Mouse (Mus musculus) stomach, embryonic 16.5 days (tissue): ENCODE results near the gene Cxcr3. TPM values are rescaled to one million over a fixed set of nuclear protein-coding genes. Genes with fewer than 3 reads are reported as not detected.

Experiments
- ATAC-seq: fragments of 200-750 bp; cut with Nextera tagmentation; 2 replicates; pipeline ENCODE4 v1.8.0; 2017; ENCODE audit warnings: moderate number of reproducible peaks, moderate TSS enrichment; ENCODE audit not compliant: insufficient read depth, low FRiP score
- H3K27ac ChIP-seq: fragments of 300-500 bp; sonication (generic); 2 replicates; pipeline ENCODE4 v1.5.1; 2014; ENCODE audit warnings: low read length
- H3K27me3 ChIP-seq: fragments of 300-500 bp; sonication (generic); 2 replicates; pipeline ENCODE4 v1.6.1; 2014; ENCODE audit warnings: low read length, control low read depth, mixed read lengths; ENCODE audit not compliant: control insufficient read depth, insufficient read depth
- H3K36me3 ChIP-seq: fragments of 300-500 bp; sonication (generic); 2 replicates; pipeline ENCODE4 v1.6.1; 2014; ENCODE audit warnings: low read length; ENCODE audit not compliant: control insufficient read depth, insufficient read depth
- H3K4me1 ChIP-seq: fragments of 300-500 bp; sonication (generic); 2 replicates; pipeline ENCODE4 v1.6.1; 2014; ENCODE audit warnings: low read length, control low read depth, mixed read lengths; ENCODE audit not compliant: control insufficient read depth, insufficient read depth
- H3K4me2 ChIP-seq: fragments of 300-500 bp; sonication (generic); 2 replicates; pipeline ENCODE4 v1.6.1; 2014; ENCODE audit warnings: low read depth, low read length, mixed read lengths
- H3K4me3 ChIP-seq: fragments of 300-500 bp; sonication (generic); replicated peaks from 2 replicates; pipeline ENCODE4 v1.5.1; 2014; ENCODE audit warnings: mild to moderate bottlenecking, low read length
- H3K9ac ChIP-seq: fragments of 300-500 bp; sonication (generic); 2 replicates; pipeline ENCODE4 v1.6.1; 2014; ENCODE audit warnings: low read length
- H3K9me3 ChIP-seq: fragments of 300-500 bp; sonication (generic); replicated peaks from 2 replicates; pipeline ENCODE4 v1.6.1; 2016; ENCODE audit warnings: low read length, control low read depth; ENCODE audit not compliant: control insufficient read depth
- WGBS: fragments of 180-500 bp; shearing (Covaris S2); extraction: QIAGEN DNeasy Blood & Tissue Kit; methylation state at CpG from one replicate; pipeline ENCODE4 v1.1.7; 2014; 5-methylcytosine and 5-hydroxymethylcytosine counted together
- polyA plus RNA-seq: library from polyadenylated mRNA; unstranded; fragments of >200 nt; fragmentation: Nextera tagmentation; extraction: Ambion mirVana; gene quantifications from 2 replicates; pipeline ENCODE4 v1.2.1, GENCODE M21; 2015

Cxcr3 gene
- 0.47 and 0.52 TPM in 2 replicates for polyA plus RNA-seq

GRCm38 (mm10) chrX:101733828-101734319 lies at the start of gene Cxcr3:
Cxcr3 (minus strand) TSS chrX:101734269.
- Histone ChIP-seq H3K9me3 (no peaks in the 10 kb centered on the region), H3K4me3 (no peak within 1 kb of the TSS), H3K27ac (no peak within 1 kb of the TSS), H3K27me3 (peaks cover 3% of the 10 kb centered on the region; the same call in 1 of the 2 replicates), H3K4me2 (no peak within 1 kb of the TSS), H3K9ac (no peak within 1 kb of the TSS), H3K4me1 (no peaks in the 10 kb centered on the region), H3K36me3 (no peaks in the 10 kb centered on the region)
- no peak for ATAC-seq
- 70% methylated on average over 11 of the region's 11 CpGs for WGBS

DNA sequence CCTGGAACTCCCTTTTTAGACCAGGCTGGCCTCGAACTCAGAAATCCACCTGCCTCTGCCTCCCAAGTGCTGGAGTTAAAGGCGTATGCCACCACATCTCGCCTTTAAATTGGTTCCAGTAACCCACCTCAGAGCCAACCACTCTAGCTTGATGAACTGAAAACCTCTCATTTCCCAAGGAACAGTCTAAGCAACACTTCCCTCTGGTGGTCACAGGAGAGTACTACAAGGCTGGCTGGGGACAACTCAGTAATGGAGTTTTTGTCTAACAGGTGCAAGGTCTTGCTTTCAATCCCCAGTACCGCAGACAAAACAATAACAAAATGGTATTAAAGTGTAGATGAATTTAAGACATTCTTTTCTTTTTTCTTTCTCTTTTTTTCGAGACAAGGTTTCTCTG lies 38.0 kb upstream of the Cxcr3 start:
- WGBS, result 35% methylated on average over 5 of the region's 5 CpGs
- ATAC-seq, result no peak
- H3K9me3 ChIP-seq, result no peaks in the 10 kb centered on the region
- H3K36me3 ChIP-seq, result no peaks in the 10 kb centered on the region
- no peaks in the 10 kb centered on the region for H3K4me1 ChIP-seq
- H3K9ac ChIP-seq, result no peak overlapping the region
- H3K27me3 ChIP-seq, result no peaks in the 10 kb centered on the region; the same call in 1 of the 2 replicates
- H3K27ac ChIP-seq, result no peak overlapping the region
- H3K4me2 ChIP-seq, result no peak overlapping the region
- H3K4me3 ChIP-seq, result no peak overlapping the region

DNA sequence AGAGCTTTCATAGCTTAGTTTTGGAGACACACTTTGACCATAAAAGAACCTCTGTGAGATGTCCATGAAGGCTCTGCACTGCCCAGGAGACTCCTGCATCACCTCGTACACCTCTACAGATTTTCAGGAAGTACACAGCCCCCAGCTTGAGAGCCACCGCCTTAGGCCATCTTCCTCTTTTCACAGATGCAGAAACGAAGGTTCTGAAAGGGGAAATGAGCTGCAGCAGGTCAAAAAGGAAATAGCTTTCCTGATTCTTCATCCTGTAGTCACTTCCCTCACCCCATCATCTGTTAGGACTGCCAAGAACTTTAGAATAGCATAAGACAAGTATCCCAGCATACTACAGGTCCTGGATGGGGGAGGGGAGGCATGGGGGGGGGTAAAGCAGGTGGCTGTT lies 36.2 kb upstream of the Cxcr3 start:
- WGBS, result 68% methylated on average over 3 of the region's 3 CpGs
- H3K9ac ChIP-seq, result no peak overlapping the region
- H3K4me1 ChIP-seq, result no peaks in the 10 kb centered on the region
- H3K4me2 ChIP-seq, result no peak overlapping the region
- H3K27me3 ChIP-seq, result no peaks in the 10 kb centered on the region; the same call in 1 of the 2 replicates
- no peaks in the 10 kb centered on the region for H3K36me3 ChIP-seq
- H3K27ac ChIP-seq, result no peak overlapping the region
- ATAC-seq, result no peak
- H3K4me3 ChIP-seq, result no peak overlapping the region
- H3K9me3 ChIP-seq, result no peaks in the 10 kb centered on the region

DNA sequence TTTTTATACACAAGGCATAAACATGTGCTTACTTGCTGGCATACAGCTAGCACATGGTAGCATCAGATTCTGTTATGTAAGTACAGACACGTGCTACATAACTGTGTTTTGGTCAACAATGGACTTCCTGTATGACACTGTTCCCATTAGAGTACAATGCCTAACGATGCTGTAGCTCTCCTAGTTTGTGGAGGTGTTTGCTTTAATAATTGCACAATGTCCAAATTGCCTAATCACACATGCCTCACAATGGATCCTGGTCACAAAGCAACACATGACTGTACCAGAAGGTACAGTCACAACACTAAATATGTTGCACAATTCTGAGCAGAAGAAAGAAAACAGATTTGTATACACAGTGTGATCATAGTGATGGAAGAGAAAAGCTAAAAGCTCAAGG lies 35.4 kb upstream of the Cxcr3 start:
- H3K27ac ChIP-seq, result no peak overlapping the region
- H3K36me3 ChIP-seq, result no peaks in the 10 kb centered on the region
- H3K27me3 ChIP-seq, result no peaks in the 10 kb centered on the region; the same call in 1 of the 2 replicates
- H3K4me2 ChIP-seq, result no peak overlapping the region
- H3K4me3 ChIP-seq, result no peak overlapping the region
- no peaks in the 10 kb centered on the region for H3K4me1 ChIP-seq
- H3K9me3 ChIP-seq, result no peaks in the 10 kb centered on the region
- no peak for ATAC-seq
- WGBS, result 52% methylated on average over 2 of the region's 2 CpGs
- H3K9ac ChIP-seq, result no peak overlapping the region

DNA sequence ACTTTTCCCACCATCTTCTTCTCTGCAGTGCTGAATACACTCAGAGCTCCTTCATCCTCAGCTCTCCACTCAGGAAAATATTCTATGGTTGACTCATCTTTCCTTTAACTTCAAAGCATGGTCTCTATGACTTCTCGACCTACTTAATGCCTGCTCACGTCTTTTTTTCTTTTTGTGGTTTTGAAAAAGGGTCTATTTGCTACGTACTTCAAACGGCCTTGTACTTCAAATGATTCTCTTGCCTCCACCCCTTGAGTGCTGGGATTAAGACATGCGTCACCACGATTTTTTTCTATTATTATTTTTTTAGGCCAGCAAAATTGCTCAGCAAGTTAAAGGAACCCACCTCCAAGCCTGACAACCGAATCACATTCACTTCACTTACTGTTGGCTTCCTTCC lies 33.2 kb upstream of the Cxcr3 start:
- 64% methylated on average over 7 of the region's 7 CpGs for WGBS
- Histone ChIP-seq H3K9ac (no peak overlapping the region), H3K27ac (no peak overlapping the region), H3K36me3 (no peaks in the 10 kb centered on the region), H3K27me3 (no peaks in the 10 kb centered on the region; the same call in 1 of the 2 replicates), H3K4me2 (no peak overlapping the region), H3K4me1 (no peaks in the 10 kb centered on the region), H3K4me3 (no peak overlapping the region), H3K9me3 (no peaks in the 10 kb centered on the region)
- ATAC-seq, result no peak

- H3K4me2 ChIP-seq, result no peak overlapping the region
- H3K4me1 ChIP-seq, result no peaks in the 10 kb centered on the region
- H3K27me3 ChIP-seq, result no peaks in the 10 kb centered on the region; the same call in 1 of the 2 replicates
- H3K9me3 ChIP-seq, result no peaks in the 10 kb centered on the region
- H3K27ac ChIP-seq, result no peak overlapping the region
- no peak overlapping the region for H3K4me3 ChIP-seq
- no peak overlapping the region for H3K9ac ChIP-seq
- WGBS, result 69% methylated on average over 4 of the region's 4 CpGs
- H3K36me3 ChIP-seq, result no peaks in the 10 kb centered on the region
- no peak for ATAC-seq
Observed at GRCm38 (mm10) chrX:101765111-101765510, 31.0 kb upstream of the Cxcr3 start.

GRCm38 (mm10) chrX:101764621-101765020 lies 30.6 kb upstream of the Cxcr3 start:
- no peak overlapping the region for H3K4me3 ChIP-seq
- no peak overlapping the region for H3K27ac ChIP-seq
- no peaks in the 10 kb centered on the region for H3K9me3 ChIP-seq
- H3K27me3 ChIP-seq, result no peaks in the 10 kb centered on the region; the same call in 1 of the 2 replicates
- H3K36me3 ChIP-seq, result no peaks in the 10 kb centered on the region
- no peak overlapping the region for H3K9ac ChIP-seq
- no peak for ATAC-seq
- 65% methylated on average over 5 of the region's 5 CpGs for WGBS
- no peak overlapping the region for H3K4me2 ChIP-seq
- H3K4me1 ChIP-seq, result no peaks in the 10 kb centered on the region

DNA sequence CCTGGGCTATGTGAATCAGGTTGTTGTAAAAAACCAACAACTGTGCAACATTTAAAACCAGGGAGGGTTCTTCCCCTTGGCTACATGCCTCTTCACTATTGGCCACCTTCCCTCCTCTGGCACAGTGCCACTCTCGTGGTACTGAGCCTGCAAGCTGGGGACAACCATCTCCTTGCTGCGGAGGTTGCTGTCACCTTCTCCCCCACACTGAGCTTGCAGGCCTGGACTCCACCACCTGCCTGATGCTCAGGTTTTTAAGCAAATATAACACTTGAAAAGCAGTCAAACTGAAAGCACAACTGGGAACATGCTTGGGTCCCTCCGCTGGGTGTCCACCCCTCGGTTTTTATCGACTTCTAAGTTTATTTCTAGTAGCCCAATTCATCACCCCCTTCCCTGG lies 20.4 kb upstream of the Cxcr3 start:
- Histone ChIP-seq H3K4me1 (no peaks in the 10 kb centered on the region), H3K9me3 (no peaks in the 10 kb centered on the region), H3K27me3 (peaks cover 12% of the 10 kb centered on the region; the same call in 1 of the 2 replicates), H3K4me2 (no peak overlapping the region), H3K9ac (no peak overlapping the region), H3K36me3 (no peaks in the 10 kb centered on the region), H3K27ac (no peak overlapping the region), H3K4me3 (no peak overlapping the region)
- ATAC-seq, result no peak
- 63% methylated on average over 5 of the region's 5 CpGs for WGBS

GRCm38 (mm10) chrX:101750144-101750543 lies 16.1 kb upstream of the Cxcr3 start:
- no peak overlapping the region for H3K27ac ChIP-seq
- peaks cover 11% of the 10 kb centered on the region; the same call in 1 of the 2 replicates for H3K27me3 ChIP-seq
- 70% methylated on average over 4 of the region's 4 CpGs for WGBS
- no peaks in the 10 kb centered on the region for H3K9me3 ChIP-seq
- H3K4me3 ChIP-seq, result no peak overlapping the region
- ATAC-seq, result no peak
- H3K9ac ChIP-seq, result no peak overlapping the region
- no peak overlapping the region for H3K4me2 ChIP-seq
- H3K36me3 ChIP-seq, result no peaks in the 10 kb centered on the region
- no peaks in the 10 kb centered on the region for H3K4me1 ChIP-seq
